Mouse (Mus musculus): ENCODE measurements at regions not wholly inside any gene's neighbourhood (a gene's known extent, or its start where the extent isn't known, plus 50 kb on each side); places are given as distances from the start of the nearest gene placed in this dataset.

- DNase-seq (ENCODE audit: low spot score in 2 of 2): no peak
These were observed 109.9 kb upstream of the Rxfp2 start for GRCm38 (mm10) chr5:149908376-149909078.

GRCm38 (mm10) chr5:149909108-149909739 lies 109.3 kb upstream of the Rxfp2 start:
- no peak for DNase-seq (ENCODE audit: low spot score in 2 of 2)

GRCm38 (mm10) chr5:149909971-149910370 lies 108.5 kb upstream of the Rxfp2 start:
- no peak for DNase-seq (ENCODE audit: low spot score in 2 of 2)

GRCm38 (mm10) chr5:149911968-149912367 lies 106.5 kb upstream of the Rxfp2 start:
- no peak for DNase-seq (ENCODE audit: low spot score in 2 of 2)

GRCm38 (mm10) chr5:149915761-149916160 lies 102.7 kb upstream of the Rxfp2 start:
- no peak for DNase-seq (ENCODE audit: low spot score in 2 of 2)

- no peak for DNase-seq (ENCODE audit: low spot score in 2 of 2)
These were observed 101.1 kb upstream of the Rxfp2 start for GRCm38 (mm10) chr5:149917374-149917773.

GRCm38 (mm10) chr5:149919097-149919496 lies 99.4 kb upstream of the Rxfp2 start:
- no peak for DNase-seq (ENCODE audit: low spot score in 2 of 2)

GRCm38 (mm10) chr5:149920326-149920725 lies 98.1 kb upstream of the Rxfp2 start:
- DNase-seq (ENCODE audit: low spot score in 2 of 2): no peak

- DNase-seq (ENCODE audit: low spot score in 2 of 2): no peak
These were observed 94.0 kb upstream of the Rxfp2 start for GRCm38 (mm10) chr5:149924501-149924900.

- DNase-seq (ENCODE audit: low spot score in 2 of 2): peak in 1 of 2 experiments; percentile 7
These were observed 91.7 kb upstream of the Rxfp2 start for GRCm38 (mm10) chr5:149926786-149927185.

GRCm38 (mm10) chr5:149931574-149932161 lies 86.8 kb upstream of the Rxfp2 start:
- DNase-seq (ENCODE audit: low spot score in 2 of 2): no peak

GRCm38 (mm10) chr5:149932220-149932619 lies 86.3 kb upstream of the Rxfp2 start:
- no peak for DNase-seq (ENCODE audit: low spot score in 2 of 2)

GRCm38 (mm10) chr5:149945651-149946050 lies 72.8 kb upstream of the Rxfp2 start:
- no peak for DNase-seq (ENCODE audit: low spot score in 2 of 2)

- no peak for DNase-seq (ENCODE audit: low spot score in 2 of 2)
These were observed 71.0 kb upstream of the Rxfp2 start for GRCm38 (mm10) chr5:149947491-149947890.

- no peak for DNase-seq (ENCODE audit: low spot score in 2 of 2)
These were observed 61.5 kb upstream of the Rxfp2 start for GRCm38 (mm10) chr5:149956931-149957330.

- DNase-seq (ENCODE audit: low spot score in 2 of 2): no peak
These were observed 57.3 kb upstream of the Rxfp2 start for GRCm38 (mm10) chr5:149961178-149961577.

GRCm38 (mm10) chr5:149964748-149965147 lies 53.7 kb upstream of the Rxfp2 start:
- DNase-seq (ENCODE audit: low spot score in 2 of 2): peak; percentile 31 to 33
